Mouse (Mus musculus): ENCODE measurements around the gene Eif1ad. TPM values are rescaled to one million over a fixed set of nuclear protein-coding genes. Genes with fewer than 3 reads are reported as not detected.
"Not testable (repeated sequence)": the region's sequence is repeated elsewhere in the genome, so short reads cannot be mapped to it uniquely, and the experiment has no call there.

Eif1ad gene
- total and polyA plus RNA-seq, 2 experiments from 2014 or later: 37.5 to 37.9 TPM

- DNase-seq (ENCODE audit: low spot score) (peak; percentile 60), ATAC-seq (ENCODE audit: insufficient read depth, low read depth) (peak; percentile 41; the same call in 1 of the 2 replicates)
- H3K4me2 ChIP-seq (ENCODE audit: low read depth, low read length): no peak overlapping the region
- 18% methylated on average over 5 of the region's 5 CpGs for WGBS
- no peaks in the 10 kb centered on the region for H3K4me1 ChIP-seq (ENCODE audit: control insufficient read depth, insufficient read depth)
- H3K4me3 ChIP-seq (ENCODE audit: low read depth, low read length): no peak overlapping the region
- no peak overlapping the region for H3K27ac ChIP-seq (ENCODE audit: low read depth)
- H3K36me3 ChIP-seq (replicated peaks; ENCODE audit: control insufficient read depth, insufficient read depth, low read length): no peaks in the 10 kb centered on the region
- no peak overlapping the region for H3K9ac ChIP-seq (replicated peaks; ENCODE audit: low read depth, low read length)
- no peaks in the 10 kb centered on the region for H3K27me3 ChIP-seq (ENCODE audit: control insufficient read depth, insufficient read depth, low read length)
- no peaks in the 10 kb centered on the region for H3K9me3 ChIP-seq (replicated peaks; ENCODE audit: control insufficient read depth, low read length)
- TF ChIP-seq CTCF (IDR thresholded peaks at IDR 0.05; ENCODE audit: low read depth): peak; percentile 88
- TF ChIP-seq EP300 (IDR thresholded peaks at IDR 0.05; ENCODE audit: low read depth): no peak
Measured at GRCm38 (mm10) chr19:5337975-5338374, 28.6 kb upstream of the Eif1ad start.

DNA sequence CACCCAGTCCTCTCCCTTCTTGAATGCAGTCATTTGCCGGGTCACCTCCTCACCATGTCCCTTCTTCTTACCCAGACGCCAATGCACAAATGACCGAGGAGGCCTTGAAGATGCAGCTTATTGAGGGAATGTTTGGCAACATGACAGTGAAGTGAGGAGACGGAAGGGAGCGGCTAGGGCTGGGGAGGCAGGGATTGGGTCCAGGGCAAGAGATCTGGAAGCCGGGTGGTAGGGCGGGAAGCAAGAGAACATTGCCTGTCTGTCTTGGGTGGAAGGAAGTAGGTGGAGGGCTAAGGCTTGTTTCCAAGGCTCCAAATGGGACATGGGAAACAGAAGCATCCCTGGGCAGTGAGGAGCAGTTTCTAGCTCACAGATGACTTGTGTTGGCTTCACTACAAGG lies 25.2 kb upstream of the Eif1ad start:
- Histone ChIP-seq H3K4me3 (ENCODE audit: low read depth, low read length) (no peak overlapping the region), H3K27me3 (ENCODE audit: control insufficient read depth, insufficient read depth, low read length) (no peaks in the 10 kb centered on the region), H3K27ac (ENCODE audit: low read depth) (no peak overlapping the region), H3K36me3 (replicated peaks; ENCODE audit: control insufficient read depth, insufficient read depth, low read length) (no peaks in the 10 kb centered on the region), H3K9ac (replicated peaks; ENCODE audit: low read depth, low read length) (no peak overlapping the region), H3K4me1 (ENCODE audit: control insufficient read depth, insufficient read depth) (no peaks in the 10 kb centered on the region), H3K9me3 (replicated peaks; ENCODE audit: control insufficient read depth, low read length) (no peaks in the 10 kb centered on the region), H3K4me2 (ENCODE audit: low read depth, low read length) (no peak overlapping the region)
- no peak for TF ChIP-seq EP300 (IDR thresholded peaks at IDR 0.05; ENCODE audit: low read depth)
- no peak for TF ChIP-seq CTCF (IDR thresholded peaks at IDR 0.05; ENCODE audit: low read depth)
- ATAC-seq (ENCODE audit: insufficient read depth, low read depth) (no peak), DNase-seq (ENCODE audit: low spot score) (no peak)
- 82% methylated on average over 7 of the region's 7 CpGs for WGBS

DNA sequence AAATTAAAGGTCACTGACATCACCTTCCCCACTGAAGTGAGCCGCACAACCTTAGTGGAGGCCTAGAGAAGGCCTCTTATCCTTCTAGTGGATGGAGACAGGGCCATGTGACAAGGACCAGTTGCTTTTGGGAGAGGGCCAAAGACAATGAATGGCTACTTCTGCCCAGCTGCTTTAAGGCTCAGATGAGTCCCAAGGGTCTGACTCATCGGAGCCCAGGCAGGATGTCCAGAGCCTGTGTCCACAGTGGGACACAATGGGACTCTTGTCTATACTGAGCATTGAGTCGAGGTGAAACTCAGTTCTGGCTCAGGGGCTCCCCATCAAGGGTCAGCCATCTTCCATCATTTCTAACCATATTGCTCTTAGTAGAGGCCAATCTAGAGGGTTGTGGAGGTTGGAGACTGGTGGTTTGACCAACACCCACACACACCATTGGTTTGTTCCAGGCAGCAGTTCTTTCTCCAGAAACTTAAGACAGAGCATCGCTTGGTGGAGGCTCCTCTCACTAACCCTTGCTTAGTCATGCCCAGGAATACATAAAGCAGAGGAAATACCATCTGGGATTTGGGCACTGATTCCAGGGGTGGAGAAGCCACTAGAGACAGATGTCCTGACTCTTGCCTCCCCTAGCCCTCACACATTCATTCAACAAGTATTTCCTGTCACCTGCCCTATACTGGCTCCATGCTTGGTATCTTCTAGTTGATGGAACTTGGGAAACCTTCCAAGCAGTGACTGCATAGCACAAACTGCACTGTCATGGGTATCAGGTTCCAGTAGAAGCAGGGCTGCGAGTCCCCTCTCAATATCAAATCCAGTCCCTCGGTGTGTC lies 21.0 kb upstream of the Eif1ad start:
- Histone ChIP-seq H3K4me3 (ENCODE audit: low read depth, low read length) (no peak overlapping the region), H3K4me1 (ENCODE audit: control insufficient read depth, insufficient read depth) (no peaks in the 10 kb centered on the region), H3K9me3 (replicated peaks; ENCODE audit: control insufficient read depth, low read length) (no peaks in the 10 kb centered on the region), H3K36me3 (replicated peaks; ENCODE audit: control insufficient read depth, insufficient read depth, low read length) (no peaks in the 10 kb centered on the region), H3K4me2 (ENCODE audit: low read depth, low read length) (no peak overlapping the region), H3K27ac (ENCODE audit: low read depth) (peak overlapping the region; percentile 62), H3K27me3 (ENCODE audit: control insufficient read depth, insufficient read depth, low read length) (no peaks in the 10 kb centered on the region), H3K9ac (replicated peaks; ENCODE audit: low read depth, low read length) (no peak overlapping the region)
- TF ChIP-seq CTCF (IDR thresholded peaks at IDR 0.05; ENCODE audit: low read depth): no peak
- TF ChIP-seq EP300 (IDR thresholded peaks at IDR 0.05; ENCODE audit: low read depth): no peak
- peak; percentile 76 for DNase-seq (ENCODE audit: low spot score)
- peak; percentile 86 for ATAC-seq (ENCODE audit: insufficient read depth, low read depth)
- 49% methylated on average over 6 of the region's 6 CpGs for WGBS

DNA sequence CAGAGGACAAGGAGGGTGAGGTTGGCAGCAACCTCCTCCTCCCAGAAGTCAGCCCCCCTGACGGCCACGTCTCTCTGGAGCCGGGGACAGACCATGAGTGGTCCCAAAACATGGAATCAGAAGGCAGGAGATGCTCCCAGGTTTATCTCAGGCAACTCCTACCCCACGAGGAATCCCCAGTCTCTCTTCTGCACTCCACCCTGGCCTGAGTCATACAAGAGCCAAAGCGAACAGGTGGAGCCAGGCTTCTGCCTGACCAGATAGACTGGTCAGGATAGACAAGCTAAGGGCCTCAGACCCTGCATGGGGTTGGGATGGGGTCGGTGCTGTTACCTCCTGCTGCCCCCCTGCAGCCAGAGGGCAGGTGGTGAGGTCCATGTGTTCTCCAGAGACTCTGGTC lies 18.5 kb upstream of the Eif1ad start:
- H3K9ac ChIP-seq (replicated peaks; ENCODE audit: low read depth, low read length): no peak overlapping the region
- H3K4me3 ChIP-seq (ENCODE audit: low read depth, low read length): no peak overlapping the region
- WGBS: 60% methylated on average over 6 of the region's 6 CpGs
- no peak for TF ChIP-seq CTCF (IDR thresholded peaks at IDR 0.05; ENCODE audit: low read depth)
- no peak for TF ChIP-seq EP300 (IDR thresholded peaks at IDR 0.05; ENCODE audit: low read depth)
- DNase-seq (ENCODE audit: low spot score): no peak
- H3K36me3 ChIP-seq (replicated peaks; ENCODE audit: control insufficient read depth, insufficient read depth, low read length): no peaks in the 10 kb centered on the region
- no peak for ATAC-seq (ENCODE audit: insufficient read depth, low read depth)
- H3K27me3 ChIP-seq (ENCODE audit: control insufficient read depth, insufficient read depth, low read length): no peaks in the 10 kb centered on the region
- H3K4me2 ChIP-seq (ENCODE audit: low read depth, low read length): no peak overlapping the region
- no peaks in the 10 kb centered on the region for H3K4me1 ChIP-seq (ENCODE audit: control insufficient read depth, insufficient read depth)
- no peak overlapping the region for H3K27ac ChIP-seq (ENCODE audit: low read depth)
- no peaks in the 10 kb centered on the region for H3K9me3 ChIP-seq (replicated peaks; ENCODE audit: control insufficient read depth, low read length)

DNA sequence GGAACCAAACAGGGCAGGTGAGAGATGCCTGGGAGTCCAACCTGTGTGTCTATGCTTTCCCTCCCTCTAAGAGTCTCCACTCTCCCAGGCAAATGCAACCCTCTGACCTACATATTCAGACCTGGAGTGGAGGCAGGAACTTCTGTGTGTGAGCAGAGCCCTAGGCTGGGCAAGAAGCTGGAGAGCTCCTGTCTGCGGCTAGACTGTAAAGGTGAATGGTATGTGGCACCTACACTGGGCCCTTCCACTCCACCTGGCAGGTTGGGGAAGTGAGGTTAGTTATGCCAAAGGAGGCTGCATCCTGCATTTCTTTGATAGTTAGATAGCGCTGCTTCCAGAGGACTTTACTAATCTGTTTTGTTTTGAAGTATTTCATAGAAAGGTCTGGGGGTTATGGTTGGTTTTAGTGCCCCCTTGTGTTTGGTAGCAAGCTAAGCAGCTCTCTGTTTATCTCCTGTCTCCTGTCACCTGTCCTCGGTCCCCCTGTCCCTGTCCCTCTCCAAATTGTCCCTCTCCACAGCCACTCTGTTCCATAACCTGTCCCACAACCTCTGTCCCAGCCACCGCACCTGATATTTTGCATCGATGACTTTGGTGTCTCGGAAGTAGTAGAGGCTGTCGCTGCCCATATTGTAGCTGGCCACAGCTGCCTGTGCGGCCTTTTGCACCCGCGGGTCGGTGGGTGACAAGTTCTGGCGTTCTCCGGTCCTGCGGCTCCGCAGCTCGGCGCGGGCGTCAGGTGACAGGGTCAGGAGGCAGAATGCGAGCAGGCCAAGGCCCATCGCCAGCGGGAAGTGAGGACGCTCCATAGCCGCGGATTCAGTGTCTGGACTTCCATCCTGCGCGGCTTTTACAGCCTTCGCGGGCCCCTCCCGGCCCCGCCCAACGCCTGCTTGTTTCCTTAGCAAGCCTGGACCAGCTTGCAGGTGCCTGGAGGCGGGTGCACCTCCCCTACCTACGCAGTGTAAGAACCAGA lies 17.7 kb upstream of the Eif1ad start:
- no peaks in the 10 kb centered on the region for H3K4me1 ChIP-seq (ENCODE audit: control insufficient read depth, insufficient read depth)
- H3K27ac ChIP-seq (ENCODE audit: low read depth): no peak overlapping the region
- WGBS: 4% methylated on average over 34 of the region's 34 CpGs
- H3K4me3 ChIP-seq (ENCODE audit: low read depth, low read length): peak overlapping the region; percentile 41
- H3K4me2 ChIP-seq (ENCODE audit: low read depth, low read length): peak overlapping the region; percentile 78
- H3K9me3 ChIP-seq (replicated peaks; ENCODE audit: control insufficient read depth, low read length): no peaks in the 10 kb centered on the region
- DNase-seq (ENCODE audit: low spot score) (peak; percentile 54), ATAC-seq (ENCODE audit: insufficient read depth, low read depth) (peak; percentile 44; the same call in 1 of the 2 replicates)
- no peaks in the 10 kb centered on the region for H3K36me3 ChIP-seq (replicated peaks; ENCODE audit: control insufficient read depth, insufficient read depth, low read length)
- H3K9ac ChIP-seq (replicated peaks; ENCODE audit: low read depth, low read length): peak overlapping the region; percentile 50; the same call in 1 of the 2 replicates
- TF ChIP-seq CTCF (IDR thresholded peaks at IDR 0.05; ENCODE audit: low read depth) (peak; percentile 54), EP300 (IDR thresholded peaks at IDR 0.05; ENCODE audit: low read depth) (no peak)
- H3K27me3 ChIP-seq (ENCODE audit: control insufficient read depth, insufficient read depth, low read length): no peaks in the 10 kb centered on the region

GRCm38 (mm10) chr19:5349502-5349873 lies 17.1 kb upstream of the Eif1ad start, which contains the start of gene Cst6:
Gene Cst6 (minus strand): TSS chr19:5349574.
- ATAC-seq (ENCODE audit: insufficient read depth, low read depth); H3K9me3 ChIP-seq (replicated peaks; ENCODE audit: control insufficient read depth, low read length); DNase-seq (ENCODE audit: low spot score); H3K27ac ChIP-seq (ENCODE audit: low read depth); H3K4me1 ChIP-seq (ENCODE audit: control insufficient read depth, insufficient read depth); H3K36me3 ChIP-seq (replicated peaks; ENCODE audit: control insufficient read depth, insufficient read depth, low read length); H3K27me3 ChIP-seq (ENCODE audit: control insufficient read depth, insufficient read depth, low read length): not testable (repeated sequence)
- 68% methylated on average over 6 of the region's 6 CpGs for WGBS
- Histone ChIP-seq H3K4me2 (ENCODE audit: low read depth, low read length) (peak within 1 kb of the TSS; percentile 78), H3K9ac (replicated peaks; ENCODE audit: low read depth, low read length) (peak within 1 kb of the TSS; percentile 50; the same call in 1 of the 2 replicates), H3K4me3 (ENCODE audit: low read depth, low read length) (peak within 1 kb of the TSS; percentile 41)

Data from heart, postnatal 0 days (tissue).